Mouse (Mus musculus) limb, embryonic 12.5 days (tissue): Measurements from ENCODE around the gene Homer2. TPM values are rescaled to one million over a fixed set of nuclear protein-coding genes. Genes with fewer than 3 reads are reported as not detected.
A peak's percentile ranks its signal among the peaks of the same experiment; 100 is the strongest.

Experiments
- ATAC-seq: fragments of 200-750 bp; cut with Nextera tagmentation; 2 replicates; pipeline ENCODE4 v1.8.0; 2017; ENCODE audit warnings: low read depth, moderate TSS enrichment; ENCODE audit not compliant: insufficient number of reproducible peaks, insufficient read depth, low FRiP score, low TSS enrichment
- H3K27ac ChIP-seq: fragments of 300-500 bp; sonication (generic); 2 replicates; pipeline ENCODE4 v1.5.1; 2016; ENCODE audit warnings: mild to moderate bottlenecking, moderate library complexity
- H3K27me3 ChIP-seq: fragments of 300-500 bp; sonication (generic); 2 replicates; pipeline ENCODE4 v1.6.1; 2016; ENCODE audit warnings: mild to moderate bottlenecking, moderate library complexity
- H3K36me3 ChIP-seq: fragments of 300-500 bp; sonication (generic); 2 replicates; pipeline ENCODE4 v1.6.1; 2016; ENCODE audit warnings: mild to moderate bottlenecking, moderate library complexity
- H3K4me1 ChIP-seq: fragments of 300-500 bp; sonication (generic); replicated peaks from 2 replicates; pipeline ENCODE4 v1.6.1; 2016
- H3K4me2 ChIP-seq: fragments of 300-500 bp; sonication (generic); 2 replicates; pipeline ENCODE4 v1.6.1; 2016; ENCODE audit warnings: mild to moderate bottlenecking, moderate library complexity
- H3K4me3 ChIP-seq: fragments of 300-500 bp; sonication (generic); replicated peaks from 2 replicates; pipeline ENCODE4 v1.5.1; 2016; ENCODE audit warnings: mild to moderate bottlenecking
- H3K9ac ChIP-seq: fragments of 300-500 bp; sonication (generic); replicated peaks from 2 replicates; pipeline ENCODE4 v1.6.1; 2016; ENCODE audit warnings: mild to moderate bottlenecking, moderate library complexity
- H3K9me3 ChIP-seq: fragments of 300-500 bp; sonication (generic); 2 replicates; pipeline ENCODE4 v1.6.1; 2016; ENCODE audit warnings: mild to moderate bottlenecking, moderate library complexity
- WGBS: fragments of 180-500 bp; shearing (Covaris S2); methylation state at CpG from one replicate; pipeline ENCODE4 v1.1.7; 2016; 5-methylcytosine and 5-hydroxymethylcytosine counted together
- polyA plus RNA-seq: library from polyadenylated mRNA; unstranded; fragments of >200 nt; fragmentation: Nextera tagmentation; extraction: Ambion mirVana; gene quantifications from 2 replicates; pipeline ENCODE4 v1.2.1, GENCODE M21; 2016

Gene Homer2
- polyA plus RNA-seq, 1 experiment from 2014 or later = 46.7 TPM

GRCm38 (mm10) chr7:81697954-81698353, 9.4 kb downstream of the Homer2 start:
- H3K27ac ChIP-seq = no peak overlapping the region
- no peak overlapping the region for H3K4me2 ChIP-seq
- H3K9ac ChIP-seq = no peak overlapping the region
- H3K4me3 ChIP-seq = no peak overlapping the region
- WGBS = 51% methylated on average over 4 of the region's 4 CpGs
- no peaks in the 10 kb centered on the region for H3K27me3 ChIP-seq
- H3K9me3 ChIP-seq = no peaks in the 10 kb centered on the region
- peaks cover 18% of the 10 kb centered on the region for H3K4me1 ChIP-seq
- H3K36me3 ChIP-seq = no peaks in the 10 kb centered on the region
- ATAC-seq = no peak

- ATAC-seq = no peak
- H3K27me3 ChIP-seq = no peaks in the 10 kb centered on the region
- WGBS = 80% methylated on average over 16 of the region's 16 CpGs
- no peak overlapping the region for H3K4me3 ChIP-seq
- no peak overlapping the region for H3K27ac ChIP-seq
- H3K4me1 ChIP-seq = peaks cover 16% of the 10 kb centered on the region
- no peak overlapping the region for H3K9ac ChIP-seq
- H3K36me3 ChIP-seq = no peaks in the 10 kb centered on the region
- H3K9me3 ChIP-seq = no peaks in the 10 kb centered on the region
- no peak overlapping the region for H3K4me2 ChIP-seq
Measured at GRCm38 (mm10) chr7:81695763-81696533, 11.4 kb downstream of the Homer2 start.

- Histone ChIP-seq H3K36me3 (no peaks in the 10 kb centered on the region), H3K9me3 (no peaks in the 10 kb centered on the region), H3K4me1 (peaks cover 6% of the 10 kb centered on the region; the same call in 1 of the 2 replicates), H3K4me2 (no peak overlapping the region), H3K4me3 (no peak overlapping the region), H3K27me3 (no peaks in the 10 kb centered on the region), H3K9ac (no peak overlapping the region), H3K27ac (no peak overlapping the region)
- 90% methylated on average over 5 of the region's 5 CpGs for WGBS
- no peak for ATAC-seq
Measured at GRCm38 (mm10) chr7:81691067-81691466, 16.3 kb downstream of the Homer2 start.

GRCm38 (mm10) chr7:81689116-81689681, 18.1 kb downstream of the Homer2 start:
- H3K4me1 ChIP-seq = peaks cover 10% of the 10 kb centered on the region; the same call in 1 of the 2 replicates
- ATAC-seq = no peak
- 84% methylated on average over 8 of the region's 8 CpGs for WGBS
- H3K9ac ChIP-seq = no peak overlapping the region
- no peak overlapping the region for H3K27ac ChIP-seq
- H3K4me3 ChIP-seq = no peak overlapping the region
- no peaks in the 10 kb centered on the region for H3K9me3 ChIP-seq
- no peaks in the 10 kb centered on the region for H3K27me3 ChIP-seq
- H3K36me3 ChIP-seq = no peaks in the 10 kb centered on the region
- no peak overlapping the region for H3K4me2 ChIP-seq

GRCm38 (mm10) chr7:81688378-81688777, 18.9 kb downstream of the Homer2 start:
- H3K4me3 ChIP-seq = no peak overlapping the region
- ATAC-seq = no peak
- peaks cover 10% of the 10 kb centered on the region; the same call in 1 of the 2 replicates for H3K4me1 ChIP-seq
- H3K36me3 ChIP-seq = no peaks in the 10 kb centered on the region
- H3K9me3 ChIP-seq = no peaks in the 10 kb centered on the region
- H3K4me2 ChIP-seq = no peak overlapping the region
- no peak overlapping the region for H3K9ac ChIP-seq
- H3K27me3 ChIP-seq = no peaks in the 10 kb centered on the region
- WGBS = 83% methylated on average over 9 of the region's 9 CpGs
- H3K27ac ChIP-seq = no peak overlapping the region

- Histone ChIP-seq H3K4me3 (no peak overlapping the region), H3K27me3 (no peaks in the 10 kb centered on the region), H3K27ac (no peak overlapping the region), H3K9ac (no peak overlapping the region), H3K4me1 (peaks cover 10% of the 10 kb centered on the region; the same call in 1 of the 2 replicates), H3K4me2 (no peak overlapping the region), H3K36me3 (no peaks in the 10 kb centered on the region), H3K9me3 (no peaks in the 10 kb centered on the region)
- ATAC-seq = no peak
- WGBS = 88% methylated on average over 6 of the region's 6 CpGs
Measured at GRCm38 (mm10) chr7:81687684-81688316, 19.5 kb downstream of the Homer2 start.

- no peak overlapping the region for H3K9ac ChIP-seq
- ATAC-seq = no peak
Measured at GRCm38 (mm10) chr7:81685375-81685774, 22.0 kb downstream of the Homer2 start.

GRCm38 (mm10) chr7:81683779-81684422, 23.4 kb downstream of the Homer2 start:
- ATAC-seq = no peak
- Histone ChIP-seq H3K4me2 (no peak overlapping the region), H3K36me3 (no peaks in the 10 kb centered on the region), H3K9me3 (no peaks in the 10 kb centered on the region), H3K27me3 (no peaks in the 10 kb centered on the region), H3K4me1 (peaks cover 4% of the 10 kb centered on the region; the same call in 1 of the 2 replicates), H3K9ac (no peak overlapping the region), H3K27ac (no peak overlapping the region), H3K4me3 (no peak overlapping the region)
- 84% methylated on average over 7 of the region's 7 CpGs for WGBS

More at GRCm38 (mm10) chr7:81685375-81685774, 22.0 kb downstream of the Homer2 start:
- H3K4me2 ChIP-seq = no peak overlapping the region
- H3K27me3 ChIP-seq = no peaks in the 10 kb centered on the region
- no peak overlapping the region for H3K4me3 ChIP-seq
- H3K27ac ChIP-seq = no peak overlapping the region
- H3K9me3 ChIP-seq = no peaks in the 10 kb centered on the region
- H3K36me3 ChIP-seq = no peaks in the 10 kb centered on the region
- peaks cover 4% of the 10 kb centered on the region; the same call in 1 of the 2 replicates for H3K4me1 ChIP-seq
- WGBS = 84% methylated on average over 7 of the region's 7 CpGs

GRCm38 (mm10) chr7:81681386-81681785, 25.9 kb downstream of the Homer2 start:
- Histone ChIP-seq H3K4me2 (no peak overlapping the region), H3K36me3 (no peaks in the 10 kb centered on the region), H3K27me3 (no peaks in the 10 kb centered on the region), H3K9ac (no peak overlapping the region), H3K27ac (no peak overlapping the region), H3K9me3 (no peaks in the 10 kb centered on the region), H3K4me3 (no peak overlapping the region), H3K4me1 (peaks cover 4% of the 10 kb centered on the region; the same call in 1 of the 2 replicates)
- WGBS = 84% methylated on average over 3 of the region's 3 CpGs
- ATAC-seq = no peak

GRCm38 (mm10) chr7:81673359-81674013, 33.8 kb downstream of the Homer2 start:
- ATAC-seq = no peak; the same call in 1 of the 2 replicates
- 61% methylated on average over 15 of the region's 15 CpGs for WGBS
- H3K36me3 ChIP-seq = peaks cover 4% of the 10 kb centered on the region; the same call in 1 of the 2 replicates
- H3K27ac ChIP-seq = no peak overlapping the region
- no peaks in the 10 kb centered on the region for H3K27me3 ChIP-seq
- peak overlapping the region; percentile 37 for H3K4me2 ChIP-seq
- H3K4me1 ChIP-seq = peaks cover 18% of the 10 kb centered on the region
- H3K9me3 ChIP-seq = no peaks in the 10 kb centered on the region
- no peak overlapping the region for H3K9ac ChIP-seq
- H3K4me3 ChIP-seq = no peak overlapping the region
